Mouse (Mus musculus): ENCODE measurements around the gene Agbl5.

Gene Agbl5

DNA sequence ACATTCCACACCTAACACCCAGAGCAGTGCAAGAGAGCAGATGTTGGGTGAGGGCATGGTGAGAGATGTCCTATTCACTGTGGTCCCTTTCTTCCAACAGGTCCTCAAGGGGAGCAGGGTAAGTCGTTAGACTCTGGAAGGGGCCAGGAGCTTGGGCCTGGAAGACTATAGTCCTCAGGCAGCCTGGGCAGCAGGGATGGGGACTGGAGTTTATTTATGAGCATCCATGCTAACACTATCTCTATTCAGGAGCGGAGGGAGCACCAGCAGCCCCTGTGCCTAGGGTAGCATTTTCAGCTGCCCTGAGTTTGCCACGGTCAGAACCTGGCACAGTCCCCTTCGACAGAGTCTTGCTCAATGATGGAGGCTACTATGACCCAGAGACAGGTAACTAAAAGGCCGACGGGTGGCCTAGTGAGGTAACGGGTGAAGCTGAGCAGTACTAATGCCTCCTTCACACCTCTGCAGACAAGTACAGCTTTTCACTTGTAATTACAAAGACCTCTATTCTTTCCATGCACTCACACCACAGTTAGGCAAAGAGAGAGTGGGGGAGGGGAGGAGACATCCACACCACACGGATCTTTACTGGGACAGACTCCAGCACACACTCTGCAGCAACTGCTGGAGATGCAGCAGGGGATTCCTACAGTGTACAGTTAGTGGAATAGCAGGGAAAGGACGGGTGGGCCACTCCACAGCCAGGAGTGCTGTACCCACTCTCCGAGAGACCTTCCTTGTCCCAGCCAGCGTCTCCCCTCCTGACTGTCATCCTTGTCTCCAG lies 31.5 kb downstream of the Agbl5 start:
- DNase-seq (ENCODE audit: low spot score in 2 of 2), result no peak

DNA sequence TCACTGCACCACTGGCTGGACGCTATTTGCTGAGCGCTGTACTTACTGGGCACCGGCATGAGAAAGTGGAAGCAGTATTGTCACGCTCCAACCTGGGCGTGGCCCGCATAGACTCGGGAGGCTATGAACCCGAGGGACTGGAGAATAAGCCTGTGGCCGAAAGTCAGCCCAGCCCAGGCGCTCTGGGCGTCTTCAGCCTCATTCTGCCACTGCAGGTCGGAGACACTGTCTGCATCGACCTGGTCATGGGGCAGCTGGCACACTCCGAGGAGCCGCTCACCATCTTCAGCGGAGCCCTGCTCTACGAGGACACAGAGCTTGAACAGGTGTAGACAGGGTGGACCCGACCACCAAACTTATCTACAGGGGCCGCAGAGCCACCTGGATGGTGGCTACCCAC lies 32.1 kb downstream of the Agbl5 start:
- DNase-seq (ENCODE audit: low spot score in 2 of 2), result no peak

- DNase-seq (ENCODE audit: low spot score in 2 of 2), result peak in 1 of 2 experiments; percentile 87
Measured at GRCm38 (mm10) chr5:30921256-30922033, 33.0 kb downstream of the Agbl5 start, which contains the start of gene Khk. Gene Khk (plus strand): TSS chr5:30921431.

DNA sequence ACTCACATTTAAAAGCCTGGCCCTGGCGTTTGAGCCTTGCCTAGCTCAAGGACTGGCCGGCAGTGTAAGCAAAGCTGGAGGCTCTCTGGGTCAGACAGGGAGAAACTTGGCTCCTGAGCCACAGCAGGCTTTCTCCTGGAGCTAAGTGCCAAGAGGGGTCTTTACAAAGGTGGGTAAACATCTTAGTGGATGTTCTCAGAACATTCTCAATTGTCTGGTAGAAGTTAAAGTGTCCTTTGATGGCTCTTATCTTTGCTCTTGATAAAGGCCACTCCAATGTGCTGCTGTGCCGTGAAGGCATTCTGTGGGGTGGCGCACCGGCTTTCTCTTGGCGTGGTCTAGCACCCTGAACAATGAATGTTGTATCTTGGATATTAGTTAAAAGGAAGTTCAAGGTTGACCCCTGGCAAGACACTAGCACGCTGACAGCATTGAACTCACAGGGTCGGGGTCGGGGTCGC lies 34.1 kb downstream of the Agbl5 start:
- DNase-seq (ENCODE audit: low spot score in 2 of 2), result no peak

DNA sequence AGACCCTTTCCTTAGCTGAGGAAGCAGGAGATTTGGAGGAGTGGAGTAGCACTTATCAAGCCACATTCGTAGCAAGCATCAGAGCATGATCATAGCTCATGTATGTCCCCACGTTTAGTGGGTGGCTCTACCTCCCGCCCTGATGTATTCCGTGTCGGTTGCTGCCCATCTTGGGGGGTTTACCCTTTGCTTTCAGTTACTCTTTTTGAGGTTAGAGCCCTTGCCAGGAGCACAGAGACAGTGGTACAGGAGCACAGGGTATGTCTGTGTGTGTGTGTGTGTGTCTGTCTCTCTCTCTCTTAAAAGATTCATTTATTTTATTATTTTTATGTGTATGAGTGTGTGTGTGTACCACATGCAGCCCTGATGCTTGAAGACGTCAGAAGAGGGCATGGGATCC lies 34.6 kb downstream of the Agbl5 start:
- no peak for DNase-seq (ENCODE audit: low spot score in 2 of 2)

GRCm38 (mm10) chr5:30924614-30925013 lies 36.1 kb downstream of the Agbl5 start:
- no peak for DNase-seq (ENCODE audit: low spot score in 2 of 2)

DNA sequence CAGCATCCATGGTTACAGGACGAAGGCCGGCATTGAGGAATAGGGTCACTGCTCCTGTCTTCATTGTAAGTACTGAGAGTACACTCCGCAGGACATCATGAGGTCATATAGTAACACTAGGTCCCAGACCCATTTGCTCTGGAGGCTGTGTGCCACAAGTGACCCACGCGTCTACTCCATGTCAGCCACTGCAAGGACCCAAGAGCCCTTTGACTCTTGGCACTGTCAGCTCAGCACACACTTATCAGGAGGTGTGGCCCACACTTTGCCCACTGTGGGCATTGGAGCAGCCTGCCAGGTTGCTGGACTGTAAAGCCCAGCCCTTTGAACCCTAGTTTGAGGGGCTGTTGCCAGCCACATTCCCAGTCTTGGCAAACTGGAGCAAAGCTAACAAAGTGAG lies 36.7 kb downstream of the Agbl5 start:
- DNase-seq (ENCODE audit: low spot score in 2 of 2), result no peak

DNA sequence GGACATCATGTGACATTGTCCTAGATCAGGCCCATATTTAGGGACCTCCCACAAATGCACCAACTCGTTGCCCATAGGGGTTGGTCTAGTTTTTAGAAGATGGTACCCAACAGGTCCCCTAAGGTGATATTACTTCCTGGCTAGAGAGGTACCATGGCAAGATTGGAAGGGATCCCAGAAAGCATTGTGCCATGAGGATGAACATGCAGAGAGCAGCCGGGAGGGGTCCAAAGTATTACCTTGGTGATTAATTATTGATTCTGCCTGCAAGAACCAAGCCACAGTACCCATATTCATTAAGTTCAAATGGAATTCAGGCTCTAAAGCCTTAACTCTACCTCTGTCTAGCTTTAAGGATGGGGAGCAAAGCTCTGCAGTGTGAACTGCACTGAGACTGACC lies 37.6 kb downstream of the Agbl5 start:
- no peak for DNase-seq (ENCODE audit: low spot score in 2 of 2)

- peak in 1 of 2 experiments; percentile 71 for DNase-seq (ENCODE audit: low spot score in 2 of 2)
Measured at GRCm38 (mm10) chr5:30927945-30928529, 39.5 kb downstream of the Agbl5 start.

DNA sequence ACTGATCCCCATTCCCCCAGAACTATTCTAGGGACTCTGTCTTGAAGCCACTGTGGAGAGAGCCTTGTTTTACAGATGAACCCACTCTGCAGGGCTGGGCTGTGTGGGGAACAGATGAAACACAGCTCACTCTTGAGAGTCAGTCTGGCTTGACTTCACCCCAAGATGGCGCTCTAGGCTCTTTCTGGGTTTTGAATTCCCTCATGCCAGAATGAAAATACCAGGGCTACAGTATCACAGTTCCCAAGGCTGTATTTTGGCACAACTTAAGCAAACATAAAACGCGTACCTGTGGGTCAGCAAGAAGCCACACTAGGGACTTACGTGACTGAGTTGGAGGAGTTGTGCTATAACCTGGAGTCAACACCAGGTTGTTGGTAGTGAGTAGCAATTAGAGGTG lies 41.6 kb downstream of the Agbl5 start:
- peak in 1 of 2 experiments; percentile 84 for DNase-seq (ENCODE audit: low spot score in 2 of 2)

GRCm38 (mm10) chr5:30930846-30931245 lies 42.4 kb downstream of the Agbl5 start:
- DNase-seq (ENCODE audit: low spot score in 2 of 2), result no peak

GRCm38 (mm10) chr5:30931378-30931777 lies 42.9 kb downstream of the Agbl5 start:
- DNase-seq (ENCODE audit: low spot score in 2 of 2), result no peak

- DNase-seq (ENCODE audit: low spot score in 2 of 2), result no peak
Measured at GRCm38 (mm10) chr5:30933705-30934104, 45.2 kb downstream of the Agbl5 start.

GRCm38 (mm10) chr5:30934725-30935461 lies 46.4 kb downstream of the Agbl5 start:
- no peak for DNase-seq (ENCODE audit: low spot score in 2 of 2)

- DNase-seq (ENCODE audit: low spot score in 2 of 2), result no peak
Measured at GRCm38 (mm10) chr5:30943004-30943403, 54.5 kb downstream of the Agbl5 start.

DNA sequence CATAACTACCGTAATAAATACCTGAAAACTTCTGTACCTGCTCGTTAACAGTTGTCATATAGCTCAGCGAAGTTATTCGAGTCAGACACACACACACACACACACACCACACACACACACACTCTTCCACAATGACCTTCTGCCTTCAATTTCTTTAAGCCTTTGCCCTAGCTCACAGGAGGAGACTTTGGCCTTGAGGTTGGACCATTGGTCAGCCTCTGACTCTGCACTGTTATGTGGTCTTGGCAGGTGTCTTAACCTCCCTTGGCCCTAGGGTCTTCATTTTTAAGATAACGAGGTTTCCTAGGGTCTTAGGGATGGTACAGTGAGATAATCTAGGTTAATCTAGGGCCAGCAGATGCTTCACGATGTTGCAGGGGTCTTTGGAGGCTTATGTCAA lies 55.9 kb downstream of the Agbl5 start:
- DNase-seq (ENCODE audit: low spot score in 2 of 2), result no peak

GRCm38 (mm10) chr5:30944956-30945781 lies 56.7 kb downstream of the Agbl5 start, which contains the start of gene Cgref1:
Gene Cgref1 (minus strand): TSS chr5:30945591.
- DNase-seq (ENCODE audit: low spot score in 2 of 2), result peak in 1 of 2 experiments; percentile 79

- no peak for DNase-seq (ENCODE audit: low spot score in 2 of 2)
Measured at GRCm38 (mm10) chr5:30948620-30949019, 60.1 kb downstream of the Agbl5 start.

DNA sequence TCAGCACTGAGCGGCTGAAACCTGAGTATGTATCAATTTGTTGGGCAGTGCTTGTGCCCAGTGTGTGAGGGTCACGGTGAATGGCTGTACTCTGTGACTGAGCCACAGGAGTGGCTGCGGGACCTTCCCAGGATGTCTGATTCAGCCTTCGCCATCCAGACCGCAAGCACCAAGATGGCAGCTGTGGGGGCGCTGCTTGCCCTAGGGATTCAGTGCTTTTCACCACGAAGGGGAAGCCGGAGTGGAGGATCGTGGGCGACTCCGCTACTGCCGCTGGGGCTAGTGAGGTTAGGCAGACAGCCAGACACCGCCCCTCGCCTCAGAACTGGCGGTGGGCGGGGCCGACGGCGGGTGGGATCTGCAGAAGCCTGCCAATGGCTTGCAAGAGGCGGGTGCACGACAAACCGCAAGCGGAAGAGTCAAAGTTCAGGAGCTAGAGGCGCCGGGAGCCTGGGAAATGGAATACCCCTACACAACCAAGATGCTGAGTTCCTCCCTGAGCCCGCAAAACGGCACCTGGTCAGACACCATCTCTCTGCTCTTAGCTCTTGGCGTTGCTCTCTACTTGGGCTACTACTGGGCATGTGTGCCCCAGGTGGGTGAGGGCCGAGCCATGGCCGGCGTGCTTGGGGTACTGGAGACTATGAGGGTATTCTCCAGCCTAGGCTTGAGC lies 61.3 kb downstream of the Agbl5 start:
- DNase-seq (ENCODE audit: low spot score in 2 of 2), result peak; percentile 85 to 92

GRCm38 (mm10) chr5:30950451-30950850 lies 62.0 kb downstream of the Agbl5 start:
- no peak for DNase-seq (ENCODE audit: low spot score in 2 of 2)

Data from left cerebral cortex, adult 9 months (tissue).